Mouse (Mus musculus) cortical plate, adult 2 months (tissue): ENCODE measurements around the gene Spem2. TPM values are rescaled to one million over a fixed set of nuclear protein-coding genes. Genes with fewer than 3 reads are reported as not detected.
A peak's percentile ranks its signal among the peaks of the same experiment; 100 is the strongest.

Experiments used
- H3K27ac ChIP-seq: fragments of 200-500 bp; 2 replicates; pipeline ENCODE4 v1.5.1; 2012; ENCODE audit warnings: low read length, control low read depth, inconsistent platforms; ENCODE audit not compliant: insufficient read depth
- H3K4me1 ChIP-seq: fragments of 200-500 bp; 2 replicates; pipeline ENCODE4 v1.6.1; 2011; ENCODE audit warnings: low read length; ENCODE audit not compliant: control insufficient read depth, insufficient read depth
- H3K4me3 ChIP-seq: fragments of 200-500 bp; 2 replicates; pipeline ENCODE4 v1.5.1; 2011; ENCODE audit warnings: mild to moderate bottlenecking, low read length, control low read depth; ENCODE audit not compliant: insufficient read depth
- CTCF ChIP-seq: fragments of 200-500 bp; IDR thresholded peaks from 2 replicates; pipeline ENCODE4 v1.5.1; 2011; ENCODE audit warnings: mild to moderate bottlenecking, control low read depth, low read length; ENCODE audit not compliant: insufficient read depth; ENCODE audit errors: extremely low read depth
- POLR2A ChIP-seq: fragments of 200-500 bp; IDR thresholded peaks from 2 replicates; pipeline ENCODE4 v1.6.1; 2011; ENCODE audit warnings: mild to moderate bottlenecking, low read length, control low read depth; ENCODE audit not compliant: insufficient read depth; ENCODE audit errors: extremely low read depth
- polyA plus RNA-seq: library from polyadenylated mRNA; depleted of rRNA; stranded (reverse); fragments of >200 nt; gene quantifications from 2 replicates; pipeline ENCODE4 v1.2.3, GENCODE M21; 2012

Gene Spem2
- polyA plus RNA-seq, 1 experiment: not detected

DNA sequence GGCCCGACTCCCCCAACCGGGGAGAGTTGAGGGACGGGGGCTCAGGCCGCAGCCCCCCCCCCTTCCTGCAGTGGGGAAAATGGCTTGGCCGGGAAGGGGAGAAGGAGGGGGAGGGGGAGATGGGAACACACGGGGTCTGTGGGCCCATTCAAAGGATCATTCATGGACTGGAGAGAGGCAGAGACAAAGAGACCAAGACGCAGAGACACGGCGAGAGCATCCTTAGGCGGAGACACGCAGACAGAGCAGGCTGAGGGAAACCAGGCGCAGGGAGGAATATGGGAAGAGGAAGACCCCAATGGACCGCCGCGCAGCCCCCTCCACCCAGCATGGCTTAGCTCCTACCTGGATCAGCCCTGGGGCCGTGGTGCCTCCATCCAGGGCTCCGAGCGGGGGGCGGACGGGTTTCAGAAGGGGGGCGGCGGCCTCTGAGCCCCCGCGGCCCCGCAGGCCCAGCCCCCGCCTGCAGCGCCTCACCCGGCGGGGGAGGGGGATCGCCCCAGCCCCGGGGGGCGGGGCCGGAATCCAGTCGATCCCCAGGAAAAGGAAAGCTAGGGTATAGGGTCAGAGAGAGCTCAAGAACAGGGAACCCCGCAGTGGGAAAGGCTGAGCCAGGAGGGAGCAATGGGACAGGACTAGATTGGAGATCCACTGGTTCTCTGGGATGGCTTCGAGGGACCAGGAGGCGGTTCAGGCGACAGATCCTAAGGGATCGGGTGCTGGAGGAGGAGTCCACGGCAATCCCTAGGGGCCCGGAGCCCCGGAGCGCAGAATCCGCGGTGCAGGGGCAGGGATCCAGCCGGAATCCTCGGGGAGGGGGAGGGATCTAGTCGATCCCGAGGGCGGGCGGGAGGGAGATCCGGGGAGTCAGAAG is 18.7 kb upstream of the Spem2 start:
- H3K4me1 ChIP-seq: peaks cover 6% of the 10 kb centered on the region
- peak overlapping the region; percentile 78 for H3K27ac ChIP-seq
- TF ChIP-seq CTCF: no peak
- TF ChIP-seq POLR2A: no peak
- H3K4me3 ChIP-seq: peak overlapping the region; percentile 76

DNA sequence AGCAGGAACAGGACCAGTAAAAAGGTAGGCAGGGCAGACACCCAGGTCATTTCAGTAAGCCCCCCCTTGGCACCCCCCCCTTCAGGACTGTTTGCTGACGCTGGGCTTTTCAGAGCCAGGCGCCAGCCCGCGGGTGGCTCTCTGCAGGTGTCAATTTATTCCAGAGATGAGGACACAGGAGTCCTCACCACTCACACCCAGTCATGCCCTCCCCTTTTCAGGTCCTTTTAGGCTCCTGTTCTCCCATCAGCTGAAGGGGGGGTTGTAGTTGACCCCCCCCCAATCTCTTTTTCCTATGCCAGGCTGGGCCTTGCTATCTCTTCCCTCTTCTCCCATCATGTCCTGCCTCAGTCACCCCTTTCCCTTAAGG is 17.7 kb upstream of the Spem2 start:
- no peak for TF ChIP-seq CTCF
- no peak for TF ChIP-seq POLR2A
- H3K27ac ChIP-seq: no peak overlapping the region
- H3K4me3 ChIP-seq: peak overlapping the region; percentile 76
- H3K4me1 ChIP-seq: peaks cover 6% of the 10 kb centered on the region

DNA sequence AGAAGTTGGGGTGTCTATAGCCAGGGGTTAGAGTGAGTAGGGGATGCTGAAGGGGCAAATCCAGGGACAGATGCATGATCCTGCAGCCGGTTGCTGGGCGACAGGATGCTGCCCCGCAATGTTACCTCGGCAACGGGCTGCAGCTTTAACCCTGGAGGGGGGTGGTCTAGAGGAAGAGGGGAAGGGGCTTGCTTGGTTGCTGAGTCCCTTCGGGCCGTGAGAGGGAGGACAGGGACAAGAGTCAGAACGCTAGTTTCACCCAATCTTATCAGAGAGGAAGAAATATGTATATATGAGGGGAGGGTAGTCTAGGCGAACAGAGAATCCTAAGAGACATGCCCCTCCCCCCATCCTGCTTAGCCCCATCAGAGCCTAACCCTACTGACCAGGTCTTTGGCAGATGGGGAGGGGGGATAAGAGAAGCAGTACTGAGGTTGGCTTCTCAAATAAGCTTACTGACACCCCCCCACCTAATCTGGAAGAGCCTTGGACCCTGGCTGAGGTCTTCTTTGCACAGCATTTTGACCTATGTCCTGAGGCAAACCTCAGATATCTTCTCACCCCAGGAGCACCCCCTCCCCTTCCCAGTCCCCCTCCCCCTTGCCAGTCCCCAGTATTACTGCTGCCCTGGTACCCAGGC is 17.2 kb upstream of the Spem2 start:
- H3K4me1 ChIP-seq: peaks cover 6% of the 10 kb centered on the region
- TF ChIP-seq POLR2A: no peak
- no peak for TF ChIP-seq CTCF
- no peak overlapping the region for H3K27ac ChIP-seq
- H3K4me3 ChIP-seq: peak overlapping the region; percentile 76

DNA sequence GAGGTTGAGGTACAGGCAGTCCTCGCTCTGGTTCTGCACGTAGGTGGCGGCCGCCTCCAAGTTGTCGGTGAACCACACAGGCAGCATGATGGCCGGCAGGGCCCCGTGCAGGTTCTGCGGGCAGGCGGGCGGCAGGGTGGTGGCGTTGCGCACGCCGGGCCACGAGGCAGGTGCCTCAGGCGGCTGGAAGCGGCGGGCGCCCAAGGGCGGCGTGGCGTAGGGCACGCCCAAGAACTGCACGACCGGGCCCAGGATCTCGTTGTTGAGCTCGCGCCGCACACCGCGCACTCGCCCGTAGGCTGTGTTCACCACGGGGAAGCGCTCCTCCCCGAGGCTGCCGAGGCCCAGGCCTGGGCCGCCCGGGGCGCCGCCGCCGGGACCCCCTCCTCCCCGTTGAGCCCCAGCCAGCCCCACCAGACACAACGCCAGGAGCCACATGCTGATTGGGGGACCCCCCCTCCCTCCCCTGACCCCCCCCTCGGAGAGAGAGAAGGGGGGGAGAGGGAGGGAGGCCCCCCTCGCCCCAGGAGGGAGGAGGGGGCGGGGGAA is 15.8 kb upstream of the Spem2 start:
- no peak for TF ChIP-seq POLR2A
- no peak for TF ChIP-seq CTCF
- Histone ChIP-seq H3K27ac (no peak overlapping the region), H3K4me3 (peak overlapping the region; percentile 35; the same call in 1 of the 2 replicates), H3K4me1 (peaks cover 6% of the 10 kb centered on the region)

DNA sequence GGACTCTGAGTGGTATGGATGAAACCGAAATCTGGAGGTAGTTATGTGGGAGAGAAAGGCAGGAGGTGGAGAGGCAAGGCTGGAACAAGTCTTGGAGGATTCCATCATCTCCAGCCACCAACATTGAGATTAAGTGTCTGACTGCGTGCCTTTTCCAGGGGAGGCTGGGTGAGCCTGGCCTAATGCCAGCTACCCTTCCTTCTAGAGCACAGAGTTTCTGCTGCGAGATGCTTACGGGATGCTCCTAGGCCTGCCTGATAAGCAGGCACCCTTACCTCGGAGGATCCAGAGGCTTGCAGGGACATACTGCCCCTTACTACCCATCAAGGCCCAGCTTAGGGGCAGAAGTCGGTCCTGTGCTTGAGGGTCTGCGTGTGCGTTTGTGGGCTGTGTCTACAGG is 15.3 kb upstream of the Spem2 start:
- Histone ChIP-seq H3K4me3 (peak overlapping the region; percentile 35; the same call in 1 of the 2 replicates), H3K4me1 (peaks cover 6% of the 10 kb centered on the region), H3K27ac (no peak overlapping the region)
- TF ChIP-seq POLR2A (no peak), CTCF (no peak)

DNA sequence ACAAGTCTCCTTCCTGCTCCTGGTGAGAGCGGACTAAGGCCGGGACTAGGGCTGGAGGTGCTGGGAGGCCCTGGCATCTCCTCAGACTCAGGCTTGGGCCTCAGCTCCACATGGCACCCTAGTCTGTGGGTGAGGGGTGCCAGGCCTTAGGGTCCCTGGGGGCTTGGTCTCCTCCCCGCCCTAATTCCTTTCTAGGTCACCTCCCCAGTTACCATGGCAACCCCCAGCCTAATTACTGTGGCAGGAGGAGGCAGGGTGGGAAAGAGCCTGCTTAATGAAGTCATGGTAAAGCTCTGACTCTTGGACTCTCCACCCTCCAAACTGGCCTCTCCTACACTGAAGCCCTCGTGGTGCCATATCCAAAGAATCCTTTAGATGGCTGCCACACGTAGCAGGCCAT is 10.6 kb upstream of the Spem2 start:
- Histone ChIP-seq H3K27ac (no peak overlapping the region), H3K4me3 (no peak overlapping the region), H3K4me1 (peaks cover 6% of the 10 kb centered on the region)
- TF ChIP-seq POLR2A (no peak), CTCF (no peak)

DNA sequence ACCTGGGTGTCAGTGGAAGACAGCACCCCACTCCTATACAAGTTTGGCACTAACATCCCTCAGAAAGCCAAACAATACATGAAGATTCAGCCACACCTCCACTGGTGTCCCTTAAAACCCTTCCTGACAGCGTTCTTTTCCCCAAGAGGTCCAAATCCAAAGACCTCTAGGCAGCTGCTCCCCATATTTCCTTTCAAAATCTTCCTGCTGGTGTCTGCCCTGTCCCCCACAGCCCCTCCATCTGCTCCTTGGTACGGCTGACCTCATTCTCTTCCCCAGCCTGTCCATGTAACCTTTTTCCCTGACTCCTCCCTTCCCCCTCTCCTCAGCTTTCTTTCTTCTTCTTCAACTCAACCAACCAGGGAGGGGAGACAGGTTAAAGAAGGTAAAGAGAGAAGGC is 5.2 kb upstream of the Spem2 start:
- Histone ChIP-seq H3K4me1 (no peaks in the 10 kb centered on the region), H3K27ac (no peak overlapping the region)
- TF ChIP-seq POLR2A (no peak), CTCF (no peak)

DNA sequence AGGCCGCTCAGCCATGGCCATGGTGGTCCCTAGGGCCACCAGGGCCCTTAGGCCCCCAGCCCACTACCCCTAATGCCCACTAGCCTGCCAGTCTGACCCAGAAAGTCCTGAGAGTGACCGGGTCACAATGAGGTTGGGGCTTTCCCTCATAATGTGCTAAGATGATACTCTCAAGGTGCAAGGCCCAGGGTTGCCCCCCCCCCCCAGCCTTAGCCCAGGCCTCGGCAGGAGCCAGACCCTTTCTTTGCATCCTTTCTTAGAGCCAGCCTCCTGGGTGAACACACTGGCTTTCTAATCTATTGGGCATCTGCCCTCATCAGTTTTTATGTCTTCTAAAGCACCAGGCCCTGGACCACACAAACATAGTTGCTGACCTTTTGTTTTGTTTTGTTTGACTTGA is 3.8 kb upstream of the Spem2 start, which contains the start of gene Spem1:
Gene Spem1 (minus strand): TSS at position 101 of the 400 bp plus-strand sequence.
- Histone ChIP-seq H3K4me1 (no peaks in the 10 kb centered on the region), H3K4me3 (no peak within 1 kb of the TSS), H3K27ac (no peak within 1 kb of the TSS)
- no peak for TF ChIP-seq CTCF
- TF ChIP-seq POLR2A: no peak

More for the DNA sequence above, 5.2 kb upstream of the Spem2 start:
- H3K4me3 ChIP-seq: no peak overlapping the region

DNA sequence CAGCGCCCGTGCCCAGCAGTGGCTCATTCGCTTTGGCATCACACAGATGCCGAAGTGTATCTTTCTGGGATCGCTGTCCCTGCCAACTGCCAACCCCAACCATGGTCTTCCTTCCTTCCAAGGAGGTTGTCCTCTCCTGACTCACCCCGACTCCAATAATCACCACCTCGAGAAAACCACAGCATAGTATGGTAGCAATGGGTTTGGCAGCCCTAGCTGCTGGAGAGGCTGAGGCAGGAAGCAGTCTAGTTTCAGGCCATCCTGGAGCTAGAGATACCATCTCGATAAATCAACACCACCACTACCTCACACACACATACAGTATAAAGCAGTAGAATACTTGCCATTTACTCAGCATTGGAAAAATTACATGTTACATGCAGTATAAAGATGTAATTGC is 606 bp upstream of the Spem2 start:
- Histone ChIP-seq H3K4me3 (no peak overlapping the region), H3K4me1 (no peaks in the 10 kb centered on the region), H3K27ac (no peak overlapping the region)
- TF ChIP-seq CTCF (no peak), POLR2A (no peak)
